Mouse (Mus musculus) cerebellum, adult 8-10 months (tissue): Measurements from ENCODE around the gene Spata18.

Source experiments
- DNase-seq: peaks from one replicate; pipeline ENCODE4 v3.0.0; 2022

Gene Spata18

DNA sequence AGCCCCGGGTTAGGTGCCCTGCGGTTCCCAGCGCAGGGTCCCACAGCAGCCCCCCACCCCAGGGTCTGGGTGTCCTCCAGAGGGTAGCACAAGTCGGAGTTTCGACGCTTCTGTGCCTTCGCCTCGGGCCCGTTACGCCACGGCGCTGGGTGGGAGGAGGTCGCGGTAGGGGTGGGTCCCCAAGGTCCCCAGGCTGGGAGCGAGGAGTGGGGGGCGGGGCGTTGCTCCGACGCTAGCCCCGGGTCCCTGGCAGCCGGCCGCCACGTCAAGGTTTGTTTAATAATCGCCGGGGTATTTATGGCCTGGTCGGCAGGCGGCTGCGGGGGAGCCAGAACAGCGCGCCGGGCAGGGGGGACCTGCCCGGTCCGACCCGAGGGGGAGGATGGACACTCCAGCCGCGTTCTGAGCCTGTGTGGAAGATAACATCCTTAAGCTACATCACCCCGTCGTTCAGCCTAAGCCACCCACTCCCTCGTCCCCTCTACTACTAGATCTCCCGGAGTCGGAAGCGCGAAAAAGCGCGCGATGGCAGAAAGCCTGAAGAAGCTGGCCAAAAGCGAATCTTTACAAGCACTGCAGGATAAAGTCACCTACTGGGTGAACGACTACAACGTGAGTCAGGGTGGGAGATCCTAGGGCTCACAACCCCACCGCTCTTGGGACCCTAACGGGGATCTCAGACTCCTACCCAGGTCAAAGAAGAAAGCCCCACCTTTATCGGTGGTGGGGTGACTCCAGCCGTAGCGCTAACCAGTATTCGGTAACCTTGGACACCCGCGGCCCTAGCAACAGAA is at the start of gene Spata18:
Gene Spata18, plus strand, starts transcription at position 319 of the 794 bp plus-strand sequence.
- DNase-seq: no peak

DNA sequence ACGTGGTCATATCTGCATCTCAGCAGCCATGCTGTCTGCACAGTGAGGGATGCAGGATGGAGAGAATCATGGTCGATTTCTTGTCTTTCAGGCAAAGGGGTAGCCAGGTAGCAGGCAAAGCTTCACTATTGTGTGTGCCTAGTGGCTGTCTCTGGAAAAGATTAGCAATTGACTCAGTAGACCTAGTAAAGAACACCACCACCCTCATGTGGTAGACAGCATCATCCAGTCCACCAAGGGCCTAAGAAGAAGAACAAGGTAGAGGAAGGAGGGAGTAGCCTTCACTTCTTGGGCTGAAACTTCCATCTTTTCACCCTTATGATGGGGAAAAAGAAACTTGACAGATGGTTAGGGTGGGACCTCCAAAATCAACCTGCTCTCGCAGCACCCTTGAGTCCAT is 48.3 kb upstream of the Spata18 start:
- DNase-seq: no peak

DNA sequence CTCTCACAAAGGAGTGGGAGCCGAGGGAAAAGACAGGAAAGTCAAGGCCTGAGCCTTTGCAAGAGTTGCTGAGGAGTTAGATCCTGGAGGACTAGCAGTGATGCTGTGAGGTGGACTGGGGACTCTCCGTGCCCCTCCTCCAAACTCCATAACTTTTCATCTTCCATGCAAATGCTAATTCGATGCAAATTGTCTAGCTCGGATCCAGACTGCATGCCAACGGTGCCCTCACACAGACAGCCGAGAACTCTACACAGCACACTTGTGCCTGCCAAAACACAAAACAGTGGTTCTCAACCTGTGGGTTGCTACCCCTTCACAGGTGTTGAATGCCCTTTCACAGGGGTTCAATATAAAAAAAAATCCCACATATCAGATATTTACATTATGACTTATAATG is 46.6 kb upstream of the Spata18 start:
- DNase-seq: no peak

DNA sequence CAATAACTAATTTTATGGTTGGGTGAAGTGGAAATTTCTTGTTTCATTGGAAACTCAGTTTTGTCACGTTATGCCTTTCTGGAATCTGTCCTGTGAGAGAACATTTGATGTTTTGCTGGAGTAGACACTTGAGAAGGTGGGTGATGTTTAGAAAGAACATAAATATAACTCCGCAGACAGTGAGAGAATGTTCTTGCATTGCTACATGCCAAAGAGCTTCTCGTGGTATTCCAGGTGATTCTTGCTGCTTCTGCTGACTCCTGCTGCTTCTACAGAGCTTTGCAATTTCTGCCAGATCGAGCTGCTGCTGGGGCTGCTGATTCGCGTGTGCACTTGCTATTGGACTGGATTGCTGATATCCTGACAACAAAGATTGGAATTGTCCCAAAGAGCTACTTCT is 46.2 kb upstream of the Spata18 start:
- DNase-seq: no peak

DNA sequence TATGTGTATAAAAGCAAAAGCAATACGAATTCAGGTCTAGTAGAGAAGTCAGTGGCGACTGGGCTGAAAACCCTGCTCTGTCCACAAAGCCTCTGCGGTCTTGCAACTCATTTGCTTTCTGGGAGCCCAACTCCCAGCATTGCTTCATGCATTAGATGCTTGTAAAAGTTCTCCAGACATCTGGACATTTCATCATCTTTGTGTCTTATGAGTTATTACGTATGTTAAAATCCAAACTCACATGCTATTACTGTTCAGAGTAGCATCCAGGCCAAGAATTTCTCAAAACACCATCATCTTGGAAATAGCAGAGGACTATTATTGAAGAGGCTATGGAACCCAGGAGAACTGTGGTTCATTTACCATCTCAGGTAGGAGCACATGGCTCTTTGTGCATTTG is 40.1 kb upstream of the Spata18 start:
- no peak for DNase-seq

DNA sequence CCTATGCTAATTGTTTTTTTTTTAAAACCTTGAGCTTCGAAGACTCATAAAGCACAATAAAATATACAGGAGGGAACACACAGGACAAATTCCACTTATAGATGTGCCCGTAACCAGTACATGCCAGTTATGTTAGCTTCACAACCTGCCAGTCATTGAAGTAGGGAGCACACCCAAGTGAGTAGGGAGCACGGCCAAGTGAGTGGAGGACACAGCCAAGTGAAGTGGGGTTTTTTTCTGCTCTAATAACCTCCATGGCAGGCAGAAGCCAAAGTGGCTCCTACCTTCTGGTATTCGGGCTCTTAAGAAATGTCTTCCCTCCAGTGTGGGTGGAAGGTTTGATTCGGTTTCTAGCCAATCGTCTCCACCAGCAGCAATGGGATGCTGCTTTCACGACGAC is 37.9 kb upstream of the Spata18 start:
- no peak for DNase-seq

DNA sequence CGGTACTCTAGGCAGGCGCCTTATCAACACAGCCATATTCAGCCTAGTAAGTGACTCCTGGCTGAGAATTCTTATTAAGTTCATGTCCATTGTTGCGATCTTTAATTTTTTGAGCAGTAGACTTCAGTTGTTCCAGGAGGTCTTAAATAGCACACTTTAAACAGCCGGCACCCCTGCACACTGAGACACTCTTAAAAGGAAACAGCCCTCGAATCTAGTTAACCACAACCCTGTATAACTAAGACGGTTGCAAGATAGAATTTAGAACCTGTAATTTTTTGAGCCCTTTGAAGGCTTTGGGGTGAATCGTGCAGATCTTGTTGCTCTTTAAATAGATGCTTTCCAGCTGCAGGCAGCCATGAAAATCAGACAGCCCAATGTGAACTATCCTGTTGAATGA is 36.0 kb upstream of the Spata18 start:
- no peak for DNase-seq

DNA sequence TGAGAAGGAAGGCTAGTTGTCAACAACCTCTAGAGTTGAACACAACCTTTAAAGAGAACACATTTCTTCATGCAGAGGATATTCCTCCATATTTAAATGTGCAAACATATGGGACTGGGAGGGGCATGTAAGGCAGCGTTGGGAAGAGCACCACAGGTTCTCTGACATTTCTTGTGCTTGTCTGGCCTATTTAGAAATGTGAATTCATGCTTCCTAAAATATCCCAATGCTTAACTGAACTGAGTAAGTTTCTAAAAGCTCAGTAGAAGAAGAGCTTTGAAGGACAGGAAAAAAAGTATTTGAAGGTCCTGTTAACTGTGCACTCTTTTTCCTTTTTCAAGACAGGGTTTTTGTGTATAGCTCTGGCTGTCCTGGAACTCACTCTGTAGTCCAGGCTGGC is 32.2 kb upstream of the Spata18 start:
- DNase-seq: no peak

DNA sequence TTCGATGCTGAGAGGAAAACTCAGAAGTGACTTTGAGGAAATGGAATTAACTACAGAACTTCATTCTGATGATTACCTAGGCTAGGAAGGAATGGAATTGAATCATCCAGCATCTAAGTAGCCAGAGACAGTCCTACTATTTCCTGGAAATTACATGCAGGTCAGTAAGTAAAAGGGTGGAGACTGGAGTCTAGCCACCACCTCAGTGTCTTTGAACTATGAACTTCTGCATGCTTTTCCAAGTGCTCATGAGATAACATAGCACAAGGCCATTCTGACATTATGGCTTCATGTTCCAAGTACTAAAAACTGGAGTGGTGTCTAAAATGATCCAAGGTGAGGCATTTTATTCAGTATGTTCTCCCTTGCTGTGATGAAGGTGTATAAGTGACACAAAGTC is 25.7 kb upstream of the Spata18 start:
- DNase-seq: no peak

DNA sequence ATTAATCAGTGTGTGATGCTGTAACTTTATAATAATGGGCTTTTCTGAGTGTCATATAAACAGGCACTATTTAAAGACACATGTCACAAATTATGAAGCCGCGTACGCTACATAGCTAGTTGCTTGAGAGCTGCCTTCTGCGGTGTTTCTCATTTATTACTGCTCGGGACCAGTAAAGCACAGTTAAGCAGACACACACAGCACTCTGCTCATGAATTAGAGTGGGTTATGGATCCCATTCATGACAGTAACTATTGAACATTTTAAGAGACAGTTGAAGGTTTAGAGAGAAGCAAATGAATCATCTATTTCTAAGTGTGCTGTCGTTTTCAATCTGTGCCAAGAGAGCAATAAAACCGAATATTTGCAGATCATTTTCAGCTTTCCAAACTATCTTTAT is 24.3 kb upstream of the Spata18 start:
- no peak for DNase-seq

DNA sequence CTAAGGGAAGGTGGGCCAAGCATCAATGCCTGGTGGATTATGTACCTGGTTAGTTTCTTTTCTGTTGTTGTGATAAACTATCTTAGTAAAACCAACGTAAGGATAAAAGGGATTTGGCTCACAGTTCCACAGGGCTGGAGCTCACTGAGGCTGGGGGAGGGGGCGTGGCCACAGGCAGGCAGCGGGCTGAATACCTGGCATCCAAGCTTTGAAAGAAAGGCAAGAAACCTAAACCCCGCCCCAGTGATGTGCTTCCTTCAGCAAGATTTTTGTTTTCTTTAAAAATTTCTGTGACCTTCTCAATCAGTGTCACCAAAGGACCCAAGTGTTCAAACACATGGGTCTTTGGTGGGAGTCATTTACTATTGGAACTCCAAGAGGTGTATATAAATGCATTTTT is 23.6 kb upstream of the Spata18 start:
- DNase-seq: no peak

DNA sequence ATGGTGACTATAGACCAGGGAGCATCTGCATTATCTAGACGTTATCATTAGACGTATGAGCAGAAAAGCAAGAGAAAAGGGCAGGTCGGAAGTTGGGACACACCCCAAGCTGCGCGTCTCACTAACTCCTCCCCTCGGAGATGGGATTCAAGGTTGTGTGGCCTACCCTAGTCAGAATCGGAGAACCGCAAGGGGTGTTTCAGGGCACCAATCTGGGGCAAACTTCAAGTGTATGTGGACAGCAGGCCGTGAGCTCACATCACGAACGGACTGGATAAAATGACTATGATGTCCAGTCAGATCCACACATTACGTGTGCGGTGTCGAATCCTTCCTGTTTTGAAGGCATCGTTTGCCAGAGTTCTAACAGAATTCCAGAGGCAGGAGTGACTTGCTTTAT is 23.2 kb upstream of the Spata18 start:
- no peak for DNase-seq

DNA sequence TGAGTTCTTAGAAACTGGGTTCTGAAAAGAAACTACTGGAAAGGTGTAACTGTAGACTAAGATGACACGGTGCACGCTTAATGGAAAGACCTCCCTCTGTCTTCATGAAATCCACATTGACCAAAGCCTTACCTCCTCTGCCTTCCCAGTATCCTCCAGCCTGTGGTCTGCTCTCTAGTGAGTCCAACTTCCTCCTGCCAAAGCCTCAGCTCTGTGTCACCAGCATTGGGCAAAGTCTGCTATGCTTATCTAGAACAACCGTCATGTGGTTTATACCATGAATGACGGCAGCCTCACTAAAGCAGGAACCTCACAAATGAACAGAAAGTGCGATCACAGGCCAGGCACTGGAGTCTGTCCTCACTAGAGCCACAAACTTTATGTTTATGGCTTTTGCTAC is 21.0 kb upstream of the Spata18 start:
- DNase-seq: no peak

DNA sequence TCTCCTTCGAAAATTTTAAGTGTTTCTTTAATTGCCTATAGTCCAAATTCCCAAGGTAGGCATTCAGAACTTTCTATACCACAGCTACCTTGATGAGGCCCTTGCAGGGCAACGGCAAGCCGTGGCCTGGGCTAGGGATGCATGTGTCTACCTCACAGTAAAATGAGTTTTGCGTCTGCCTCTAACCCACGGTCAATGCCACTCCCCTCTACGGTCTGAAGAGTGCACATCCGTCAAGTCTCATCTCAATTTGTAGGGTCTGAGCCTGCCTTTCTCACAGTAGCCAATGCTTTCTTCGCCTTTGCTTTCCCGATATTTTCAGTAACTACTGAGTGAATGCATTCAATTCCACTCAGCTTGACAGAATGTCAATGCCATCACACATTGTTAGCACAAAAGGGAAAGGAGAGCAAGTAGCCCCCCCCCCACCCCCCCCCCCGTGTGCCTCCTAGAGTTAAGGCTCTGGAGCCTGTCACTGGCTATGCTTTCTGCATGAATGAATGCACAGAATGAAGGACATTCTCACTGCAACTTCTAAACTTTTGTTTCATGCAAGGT is 20.1 kb upstream of the Spata18 start:
- no peak for DNase-seq

DNA sequence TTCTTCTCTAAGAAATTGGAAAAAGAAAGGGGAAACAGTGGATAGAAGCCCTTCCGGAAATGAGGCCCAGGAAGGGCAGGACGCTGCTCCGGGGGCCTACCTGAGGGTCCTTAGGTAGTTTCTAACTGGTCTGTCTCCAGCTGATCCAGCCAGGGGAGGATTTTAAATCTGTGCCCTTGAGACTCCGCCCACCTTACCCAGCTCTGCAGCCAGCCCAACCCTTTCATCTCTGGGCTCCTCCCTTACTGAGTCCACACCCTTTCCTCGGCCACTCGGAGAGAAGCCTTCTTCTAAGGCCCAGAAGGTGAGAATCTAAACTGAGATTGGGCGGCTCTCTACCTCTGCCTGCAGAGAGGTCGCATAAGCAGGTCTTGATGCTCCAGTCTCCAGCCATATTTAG is 18.9 kb upstream of the Spata18 start, which contains the start of gene Lrrc66:
Gene Lrrc66, minus strand, starts transcription at position 236 of the 400 bp plus-strand sequence.
- no peak for DNase-seq

DNA sequence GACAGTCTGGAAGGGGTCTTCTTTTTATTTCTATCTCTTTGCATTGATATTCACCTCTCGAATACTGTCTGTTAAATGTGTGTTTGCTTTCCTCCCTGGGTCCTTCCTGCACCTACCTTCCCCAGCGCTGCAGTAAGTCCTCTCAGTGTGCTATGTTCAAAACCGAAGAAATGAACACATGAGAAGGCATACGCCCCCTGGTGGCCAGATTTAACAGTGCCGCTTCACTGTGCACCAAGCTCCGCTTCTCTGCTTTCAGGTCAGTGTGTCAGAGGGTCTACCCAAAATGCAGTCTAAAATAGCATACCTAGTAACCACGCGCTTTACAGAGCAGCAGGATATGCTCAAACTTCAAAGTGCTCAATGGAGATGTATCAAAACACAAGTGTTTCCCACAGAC is 18.0 kb upstream of the Spata18 start:
- DNase-seq: peak; percentile 62

DNA sequence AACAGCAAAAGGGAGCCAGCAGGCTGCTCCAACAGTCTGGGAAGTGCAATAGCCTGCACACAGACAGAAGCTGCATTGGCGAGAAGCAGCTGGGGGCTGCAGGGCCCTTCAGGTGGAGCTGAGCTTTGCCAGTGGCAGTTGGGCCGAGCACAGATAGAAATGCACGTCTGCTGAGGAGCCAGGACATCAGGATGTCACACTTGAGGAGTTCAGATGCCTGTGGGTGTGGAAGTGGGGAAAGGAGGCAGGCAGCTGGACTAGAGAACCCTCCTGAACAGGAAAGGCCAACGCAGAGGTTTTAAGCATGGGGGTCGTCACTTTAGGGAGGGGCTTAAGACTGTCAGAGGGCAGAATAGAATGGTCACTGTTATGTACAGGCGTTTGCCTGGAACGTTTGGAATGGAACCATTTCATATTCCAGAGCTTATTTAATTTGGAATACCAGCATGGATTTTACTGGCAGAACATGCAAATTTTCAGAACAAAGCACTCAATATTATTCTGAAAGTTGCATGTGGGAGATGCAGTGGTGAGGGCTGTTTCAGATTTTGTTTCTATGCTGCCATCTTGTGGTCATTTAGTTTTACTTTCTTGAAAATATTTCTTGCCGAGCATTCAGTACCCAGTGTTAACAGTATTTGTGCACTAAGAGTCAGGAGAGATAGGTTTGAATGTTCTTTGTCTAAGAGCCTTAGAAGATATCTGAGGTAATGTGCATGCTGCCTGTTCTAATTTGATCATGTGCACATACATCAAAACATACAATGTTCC is 13.7 kb upstream of the Spata18 start:
- DNase-seq: no peak

DNA sequence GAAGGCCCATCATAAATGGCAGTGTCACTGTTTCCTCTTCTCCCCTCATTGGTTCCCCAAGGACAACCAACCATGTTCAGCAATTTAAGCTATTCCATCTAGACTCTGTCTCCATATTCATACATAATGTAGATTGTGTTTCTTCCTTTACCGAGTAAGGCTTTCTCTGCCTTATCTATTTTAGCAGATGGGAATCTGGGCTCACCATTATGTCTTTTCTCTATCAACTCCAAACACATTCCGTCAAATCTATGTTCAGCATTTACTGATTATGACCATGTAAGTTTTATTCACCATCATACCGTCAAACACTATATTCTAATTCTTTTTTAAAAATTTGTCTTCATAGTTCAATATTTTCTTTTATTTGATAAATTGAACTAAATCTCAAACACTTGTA is 10.1 kb upstream of the Spata18 start:
- DNase-seq: no peak

DNA sequence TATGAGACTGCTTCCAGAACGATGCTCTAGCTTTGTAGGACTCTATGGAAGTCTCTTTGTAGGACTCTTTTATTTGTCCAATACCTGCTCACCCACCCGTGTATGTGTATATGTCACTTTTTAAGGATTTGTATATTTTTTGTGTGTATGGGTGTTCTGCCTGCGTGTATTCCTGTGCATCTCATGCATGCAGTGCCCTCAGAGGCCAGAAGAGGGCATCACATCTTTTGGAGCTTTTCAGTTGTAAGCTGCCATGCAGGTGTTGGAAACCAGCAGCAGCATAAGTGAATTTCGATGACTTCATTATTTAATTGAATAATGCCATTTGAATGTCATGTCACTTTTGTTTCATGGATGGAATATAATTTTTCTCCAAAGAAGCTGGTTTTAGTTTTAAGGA is 9.1 kb upstream of the Spata18 start:
- no peak for DNase-seq

DNA sequence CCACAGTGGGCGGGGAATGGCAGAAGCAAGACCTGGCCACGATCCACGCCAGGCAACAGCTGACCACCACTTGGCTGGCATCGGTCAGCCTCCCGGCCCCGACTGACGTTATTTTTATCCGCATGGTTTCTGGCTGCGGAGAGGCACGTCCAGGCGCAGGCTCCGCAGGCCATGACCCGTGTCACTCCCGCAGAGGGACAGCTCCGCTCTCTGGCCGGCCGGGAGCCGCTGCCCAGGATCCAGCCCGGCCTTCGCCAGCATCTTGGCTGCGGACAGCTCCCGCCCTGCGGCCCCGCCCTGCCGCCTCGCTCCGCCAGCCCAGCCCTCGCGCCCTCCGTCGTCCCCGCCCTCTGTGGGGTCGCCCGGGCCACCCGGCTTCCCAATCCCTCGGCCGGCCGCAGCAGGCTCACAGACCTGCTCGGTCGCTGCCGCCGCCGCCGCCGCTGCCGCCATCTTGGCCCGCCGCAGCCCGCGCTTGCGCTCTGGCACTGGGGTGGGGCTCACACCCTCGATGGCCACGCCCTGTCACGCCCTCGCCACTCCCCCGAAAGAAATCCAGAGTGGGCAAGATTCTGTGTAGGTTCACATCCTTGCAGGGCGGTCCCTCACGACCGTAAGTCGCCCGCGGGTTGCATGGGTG is 3.8 kb upstream of the Spata18 start, which contains the start of gene Sgcb:
Gene Sgcb, minus strand, starts transcription at position 530 of the 640 bp plus-strand sequence.
- peak; percentile 88 for DNase-seq

DNA sequence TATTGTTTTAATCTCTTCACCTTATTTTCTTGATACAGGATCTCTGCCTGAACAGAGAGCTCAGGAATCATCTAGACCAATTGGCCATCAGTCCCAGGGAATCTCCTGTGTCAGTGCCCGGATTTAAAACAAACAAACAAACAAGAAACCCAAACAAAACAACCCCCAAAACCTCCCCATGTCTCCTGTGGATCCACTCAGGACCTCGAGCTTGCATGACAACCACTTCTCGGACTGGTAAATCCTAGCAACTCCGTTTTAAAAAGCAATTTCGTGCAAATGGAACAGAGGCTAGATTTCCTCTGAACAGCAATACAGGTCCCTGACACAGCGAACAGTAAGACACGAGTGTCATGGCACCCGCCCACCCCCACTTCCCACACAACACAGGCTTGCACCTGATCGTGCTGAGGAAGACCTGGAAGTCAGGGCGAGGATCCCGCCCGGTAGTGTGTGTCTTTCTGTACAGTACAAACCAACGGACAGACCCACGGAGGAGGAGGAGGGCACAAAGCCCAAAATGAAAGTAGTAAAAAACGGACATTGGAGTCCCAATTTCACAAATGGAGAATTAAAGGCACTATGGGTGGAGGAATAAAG is 714 bp upstream of the Spata18 start:
- DNase-seq: no peak

DNA sequence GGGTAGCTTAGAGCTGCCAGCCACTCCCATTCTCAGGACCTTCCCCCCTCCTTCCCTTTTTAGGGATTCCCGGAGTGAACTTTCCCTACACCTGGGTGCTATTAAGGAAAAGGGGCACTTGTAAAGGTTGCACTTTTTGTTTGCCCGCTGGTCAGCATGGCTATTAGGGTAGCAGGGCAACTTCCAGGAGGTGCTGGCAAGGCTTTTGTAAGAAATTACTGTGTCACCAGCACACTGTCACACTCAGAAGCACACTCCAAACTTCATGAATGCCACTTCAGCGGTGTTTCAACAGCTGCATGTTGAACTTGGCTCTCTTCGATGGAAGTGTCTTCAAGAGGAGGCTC is 649 bp downstream of the Spata18 start:
- no peak for DNase-seq

DNA sequence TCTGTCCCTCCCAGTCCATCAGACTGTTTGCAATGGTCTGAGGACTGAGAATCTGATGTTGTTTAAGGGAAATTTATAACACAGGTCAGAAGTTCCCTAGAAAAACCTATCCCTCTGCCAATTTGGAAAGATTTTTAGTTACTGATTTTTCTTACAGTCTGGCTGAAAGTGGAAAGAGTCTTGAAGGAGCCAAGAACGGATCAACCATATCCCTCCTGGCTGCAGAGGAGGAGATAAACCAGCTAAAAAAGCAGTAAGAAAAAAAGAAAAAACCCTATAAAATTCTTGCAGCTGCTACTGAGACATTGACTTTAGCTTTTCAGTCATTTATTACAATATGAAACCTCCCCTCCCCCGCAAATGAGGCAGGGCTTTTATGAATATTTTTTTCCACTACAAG is 15.5 kb downstream of the Spata18 start:
- no peak for DNase-seq
